Mouse (Mus musculus) heart, embryonic 16.5 days (tissue): Measurements from ENCODE around the gene A730061H03Rik. TPM values are rescaled to one million over a fixed set of nuclear protein-coding genes. Genes with fewer than 3 reads are reported as not detected.

Source experiments
- ATAC-seq: fragments of 200-750 bp; cut with Nextera tagmentation; replicated peaks from 2 replicates; pipeline ENCODE4 v1.8.0; 2017; ENCODE audit warnings: moderate number of reproducible peaks; ENCODE audit not compliant: insufficient read depth, low FRiP score; ENCODE audit errors: extremely low read depth
- H3K27ac ChIP-seq: fragments of 300-500 bp; sonication (generic); 2 replicates; pipeline ENCODE4 v1.5.1; 2014; ENCODE audit warnings: mild to moderate bottlenecking, low read length, control low read depth, moderate library complexity
- H3K27me3 ChIP-seq: fragments of 300-500 bp; sonication (generic); 2 replicates; pipeline ENCODE4 v1.6.1; 2014; ENCODE audit warnings: low read length, mixed read lengths; ENCODE audit not compliant: control insufficient read depth, insufficient read depth
- H3K36me3 ChIP-seq: fragments of 300-500 bp; sonication (generic); 2 replicates; pipeline ENCODE4 v1.6.1; 2014; ENCODE audit not compliant: control insufficient read depth, insufficient read depth
- H3K4me1 ChIP-seq: fragments of 300-500 bp; sonication (generic); 2 replicates; pipeline ENCODE4 v1.6.1; 2014; ENCODE audit warnings: low read length, mixed read lengths; ENCODE audit not compliant: control insufficient read depth, insufficient read depth
- H3K4me2 ChIP-seq: fragments of 300-500 bp; sonication (generic); 2 replicates; pipeline ENCODE4 v1.6.1; 2014; ENCODE audit warnings: low read depth, mild to moderate bottlenecking, control low read depth, low read length
- H3K4me3 ChIP-seq: fragments of 300-500 bp; sonication (generic); 2 replicates; pipeline ENCODE4 v1.5.1; 2014; ENCODE audit warnings: mild to moderate bottlenecking, control low read depth, low read length
- H3K9ac ChIP-seq: fragments of 300-500 bp; sonication (generic); 2 replicates; pipeline ENCODE4 v1.6.1; 2014; ENCODE audit warnings: low read length, control low read depth
- H3K9me3 ChIP-seq: fragments of 300-500 bp; sonication (generic); replicated peaks from 2 replicates; pipeline ENCODE4 v1.6.1; 2016; ENCODE audit warnings: low read length; ENCODE audit not compliant: control insufficient read depth
- WGBS: fragments of 180-500 bp; shearing (Covaris S2); extraction: QIAGEN DNeasy Blood & Tissue Kit; methylation state at CpG from one replicate; pipeline ENCODE4 v1.1.7; 2014; 5-methylcytosine and 5-hydroxymethylcytosine counted together
- polyA plus RNA-seq: library from polyadenylated mRNA; unstranded; fragments of >200 nt; fragmentation: Nextera tagmentation; extraction: Ambion mirVana; gene quantifications from 2 replicates; pipeline ENCODE4 v1.2.1, GENCODE M21; 2015

The A730061H03Rik gene
- polyA plus RNA-seq, 1 experiment from 2014 or later, result 1.2 TPM

DNA sequence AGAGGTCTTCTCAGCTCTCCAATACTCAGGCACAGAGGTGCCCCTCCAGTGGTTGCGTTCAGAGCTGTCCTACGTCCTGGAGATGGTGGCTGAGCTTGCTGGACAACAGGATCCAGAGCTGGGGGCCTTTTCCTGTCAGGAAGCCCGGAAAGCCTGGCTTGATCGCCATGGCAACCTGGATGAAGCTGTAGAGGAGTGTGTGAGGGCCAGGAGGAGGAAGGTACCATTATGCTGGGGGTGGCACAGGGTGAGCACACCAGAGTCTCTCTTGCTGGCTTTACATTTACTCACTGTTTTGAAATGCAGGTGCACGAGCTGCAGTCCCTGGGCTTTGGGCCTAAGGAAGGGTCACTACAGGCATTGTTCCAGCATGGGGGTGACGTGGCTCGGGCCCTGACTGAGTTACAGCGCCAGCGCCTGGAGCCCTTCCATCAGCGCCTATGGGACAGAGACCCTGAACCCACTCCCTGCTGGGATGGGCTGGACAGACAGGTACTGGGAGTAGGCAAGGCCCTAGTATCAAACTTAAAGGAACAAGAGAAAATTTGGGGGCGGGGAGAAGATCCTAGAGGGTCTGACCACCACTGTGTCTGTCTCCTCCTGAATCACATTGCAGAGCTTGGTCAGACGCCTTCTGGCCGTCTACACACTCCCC, 36.0 kb upstream of the A730061H03Rik start:
- WGBS, result 76% methylated on average over 13 of the region's 13 CpGs
- Histone ChIP-seq H3K9me3 (no peaks in the 10 kb centered on the region), H3K4me2 (no peak overlapping the region), H3K9ac (no peak overlapping the region), H3K36me3 (peaks cover 57% of the 10 kb centered on the region), H3K4me1 (peaks cover 13% of the 10 kb centered on the region), H3K4me3 (no peak overlapping the region), H3K27ac (no peak overlapping the region), H3K27me3 (no peaks in the 10 kb centered on the region)
- no peak for ATAC-seq

DNA sequence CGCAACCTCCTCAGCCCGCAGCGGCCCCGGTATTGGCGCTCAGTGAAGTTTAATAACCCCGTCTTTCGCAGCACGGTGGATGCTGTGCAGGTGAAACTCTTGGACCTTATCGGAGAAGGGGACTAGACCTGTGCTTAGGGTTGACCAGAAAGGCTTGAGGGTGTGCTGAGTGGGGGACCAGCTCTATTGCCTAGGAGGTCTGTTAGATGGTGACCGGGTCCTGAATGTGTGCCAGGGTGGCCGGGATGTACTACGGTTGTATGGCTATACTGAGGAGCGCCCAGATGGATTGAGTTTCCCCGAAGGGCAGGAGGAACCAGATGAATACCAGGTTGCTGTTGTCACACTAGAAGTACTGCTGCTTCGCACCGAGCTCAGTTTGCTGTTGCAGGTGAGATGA, 32.0 kb upstream of the A730061H03Rik start:
- peak overlapping the region; percentile 91 for H3K4me3 ChIP-seq
- peaks cover 36% of the 10 kb centered on the region for H3K36me3 ChIP-seq
- ATAC-seq, result no peak
- H3K9me3 ChIP-seq, result no peaks in the 10 kb centered on the region
- H3K27ac ChIP-seq, result peak overlapping the region; percentile 88
- H3K9ac ChIP-seq, result peak overlapping the region; percentile 93
- H3K4me2 ChIP-seq, result peak overlapping the region; percentile 76
- no peaks in the 10 kb centered on the region for H3K27me3 ChIP-seq
- 3% methylated on average over 16 of the region's 16 CpGs for WGBS
- peaks cover 19% of the 10 kb centered on the region for H3K4me1 ChIP-seq

DNA sequence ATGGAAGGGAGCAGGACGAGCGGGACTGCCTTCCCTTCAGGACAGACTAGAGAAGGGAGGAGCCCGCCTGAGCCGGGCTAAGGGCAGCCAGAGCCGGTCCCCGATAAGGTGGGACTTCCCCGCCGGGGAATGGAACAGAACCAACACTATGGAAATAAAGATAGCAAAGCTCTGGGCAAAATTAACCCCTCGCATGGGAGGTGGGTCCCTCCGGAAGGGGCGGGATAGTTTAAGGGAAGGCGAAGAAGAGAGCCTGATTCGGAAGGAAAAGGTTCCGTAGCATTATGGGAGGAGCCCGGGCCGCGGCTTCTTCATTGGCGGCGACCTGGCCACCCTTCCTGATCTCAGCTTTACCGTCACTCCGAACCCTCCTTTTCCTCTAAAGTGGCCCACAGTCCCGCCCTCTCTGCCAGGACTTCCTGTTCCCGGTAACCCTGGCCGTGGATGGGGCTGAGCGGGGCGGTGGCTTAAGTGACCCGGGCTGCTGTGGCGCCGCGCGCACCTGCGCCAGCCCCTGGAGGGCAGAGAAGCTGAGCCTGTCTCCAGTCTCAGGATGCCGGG, 31.2 kb upstream of the A730061H03Rik start, which contains the start of gene Rnf31:
Rnf31 (plus strand) TSS at position 378 of the 561 bp plus-strand sequence.
- Histone ChIP-seq H3K9me3 (no peaks in the 10 kb centered on the region), H3K36me3 (peaks cover 33% of the 10 kb centered on the region), H3K4me2 (peak within 1 kb of the TSS; percentile 76), H3K27me3 (no peaks in the 10 kb centered on the region), H3K9ac (peak within 1 kb of the TSS; percentile 93), H3K4me3 (peak within 1 kb of the TSS; percentile 91), H3K27ac (peak within 1 kb of the TSS; percentile 97), H3K4me1 (peaks cover 19% of the 10 kb centered on the region)
- ATAC-seq, result peak; percentile 89
- under 1% methylated on average over 33 of the region's 33 CpGs for WGBS

DNA sequence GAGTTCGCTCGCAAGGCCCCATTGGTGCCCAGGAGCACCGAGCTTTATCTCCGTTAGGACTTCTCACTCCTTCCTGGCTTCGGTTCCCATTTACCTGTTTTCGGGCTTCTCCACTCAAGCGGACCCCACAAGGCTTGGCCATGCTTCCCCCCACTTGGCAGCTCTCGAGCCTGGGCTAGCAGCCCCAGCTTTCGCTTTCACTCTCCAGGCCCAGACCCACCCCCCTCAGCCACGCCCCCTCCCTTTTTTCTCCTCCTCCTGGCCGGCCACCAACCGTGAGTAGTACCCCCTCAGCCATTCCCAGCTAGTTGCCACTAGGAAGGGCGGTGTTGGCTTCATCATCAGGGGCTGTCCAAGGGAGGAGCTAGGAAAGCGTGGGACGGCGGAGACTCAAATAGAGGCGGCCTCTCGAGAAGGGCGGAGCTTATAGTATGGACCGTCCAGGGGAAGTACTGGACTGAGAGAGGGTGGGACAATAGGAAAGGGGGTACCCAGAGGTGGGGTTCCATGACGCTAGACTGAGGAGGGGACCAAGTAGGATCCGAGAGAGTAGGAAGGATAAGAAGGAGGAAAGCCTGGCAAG, 30.6 kb upstream of the A730061H03Rik start, which contains the start of gene Psme2:
Psme2 (minus strand) TSS at position 366 of the 583 bp plus-strand sequence.
- Histone ChIP-seq H3K4me2 (peak within 1 kb of the TSS; percentile 76), H3K9me3 (no peaks in the 10 kb centered on the region), H3K9ac (peak within 1 kb of the TSS; percentile 93), H3K4me1 (peaks cover 19% of the 10 kb centered on the region), H3K4me3 (peak within 1 kb of the TSS; percentile 91), H3K27me3 (no peaks in the 10 kb centered on the region), H3K36me3 (peaks cover 27% of the 10 kb centered on the region), H3K27ac (peak within 1 kb of the TSS; percentile 97)
- WGBS, result 1% methylated on average over 22 of the region's 22 CpGs
- ATAC-seq, result peak; percentile 94

DNA sequence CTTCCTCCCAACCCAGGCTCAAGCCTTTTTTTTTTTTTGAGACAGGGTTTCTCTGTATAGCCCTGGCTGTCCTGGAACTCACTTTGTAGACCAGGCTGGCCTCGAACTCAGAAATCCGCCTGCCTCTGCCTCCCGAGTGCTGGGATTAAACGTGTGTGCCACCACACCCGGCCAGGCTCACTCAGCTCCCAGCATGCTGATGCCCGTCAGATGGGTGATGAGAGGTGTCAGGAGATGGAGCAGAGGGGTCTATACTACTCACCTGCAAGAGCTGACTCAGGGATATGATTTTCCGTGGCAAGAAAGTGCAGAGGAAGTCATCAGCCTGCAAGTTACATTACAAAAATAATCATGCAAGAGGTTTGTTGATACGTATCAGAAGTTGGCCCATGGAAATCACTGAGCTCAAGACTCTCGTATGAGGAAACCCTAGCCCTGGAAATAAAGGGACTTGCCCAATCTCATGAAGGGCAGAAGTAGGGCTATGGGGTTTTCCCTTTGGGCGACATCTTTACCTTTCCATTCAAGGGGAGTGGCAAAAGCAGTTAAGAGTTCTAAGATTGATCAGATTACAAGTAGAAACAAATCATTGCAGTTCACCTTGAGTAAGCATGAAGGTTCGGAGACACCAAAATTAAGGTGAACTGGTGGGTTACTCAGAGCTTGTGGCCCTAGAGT, 29.7 kb upstream of the A730061H03Rik start:
- WGBS, result 75% methylated on average over 11 of the region's 11 CpGs
- no peak for ATAC-seq
- Histone ChIP-seq H3K27me3 (no peaks in the 10 kb centered on the region), H3K9me3 (no peaks in the 10 kb centered on the region), H3K36me3 (peaks cover 18% of the 10 kb centered on the region), H3K4me2 (peak overlapping the region; percentile 76), H3K9ac (peak overlapping the region; percentile 83), H3K4me1 (peaks cover 25% of the 10 kb centered on the region), H3K4me3 (peak overlapping the region; percentile 91), H3K27ac (peak overlapping the region; percentile 97)

DNA sequence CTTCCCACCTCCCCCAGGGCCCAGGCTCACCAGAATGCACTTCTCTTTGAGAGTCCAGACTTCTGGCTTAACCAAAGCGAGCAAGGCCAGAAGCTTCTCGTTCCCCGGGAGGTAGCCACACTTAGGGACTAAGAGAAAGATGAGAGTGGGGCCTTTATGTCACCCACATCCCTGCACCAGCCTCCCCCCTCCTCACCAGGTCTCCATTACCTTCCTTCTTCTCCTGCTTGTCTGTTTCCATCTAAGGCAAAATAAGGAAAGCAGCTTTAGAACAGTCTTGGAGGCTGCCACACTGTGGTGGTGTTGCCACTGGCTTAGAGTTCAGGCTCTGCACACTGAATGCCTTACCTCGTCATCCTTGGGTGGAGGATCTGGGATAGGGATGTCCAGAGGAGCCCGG, 29.1 kb upstream of the A730061H03Rik start:
- Histone ChIP-seq H3K36me3 (peaks cover 13% of the 10 kb centered on the region), H3K4me3 (no peak overlapping the region), H3K27me3 (no peaks in the 10 kb centered on the region), H3K4me1 (peaks cover 25% of the 10 kb centered on the region), H3K4me2 (no peak overlapping the region), H3K9me3 (no peaks in the 10 kb centered on the region), H3K27ac (no peak overlapping the region), H3K9ac (no peak overlapping the region)
- WGBS, result 84% methylated on average over 5 of the region's 5 CpGs
- no peak for ATAC-seq

DNA sequence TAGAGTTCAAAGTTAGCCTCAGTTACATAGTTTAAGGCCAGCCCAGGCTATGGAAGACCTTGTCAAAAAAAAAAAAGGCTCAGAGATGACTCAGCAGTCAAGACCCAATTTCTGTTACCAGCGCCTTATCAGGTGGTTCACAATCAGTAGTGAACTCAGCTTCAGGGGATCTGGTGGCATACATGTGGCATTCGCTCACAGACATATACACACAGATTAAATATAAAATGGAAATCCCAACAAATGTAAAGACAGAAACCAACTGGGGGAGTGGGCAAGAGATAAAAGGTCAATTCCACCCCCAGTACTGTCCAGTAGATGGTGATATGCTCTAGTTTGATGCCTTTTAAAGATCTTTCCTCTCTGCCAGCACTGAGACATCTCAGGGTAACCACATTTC, 25.9 kb upstream of the A730061H03Rik start:
- Histone ChIP-seq H3K4me2 (no peak overlapping the region), H3K9me3 (no peaks in the 10 kb centered on the region), H3K27ac (no peak overlapping the region), H3K36me3 (peaks cover 13% of the 10 kb centered on the region), H3K27me3 (no peaks in the 10 kb centered on the region), H3K9ac (no peak overlapping the region), H3K4me3 (no peak overlapping the region), H3K4me1 (peaks cover 12% of the 10 kb centered on the region)
- 83% methylated on average over 2 of the region's 2 CpGs for WGBS
- no peak for ATAC-seq

DNA sequence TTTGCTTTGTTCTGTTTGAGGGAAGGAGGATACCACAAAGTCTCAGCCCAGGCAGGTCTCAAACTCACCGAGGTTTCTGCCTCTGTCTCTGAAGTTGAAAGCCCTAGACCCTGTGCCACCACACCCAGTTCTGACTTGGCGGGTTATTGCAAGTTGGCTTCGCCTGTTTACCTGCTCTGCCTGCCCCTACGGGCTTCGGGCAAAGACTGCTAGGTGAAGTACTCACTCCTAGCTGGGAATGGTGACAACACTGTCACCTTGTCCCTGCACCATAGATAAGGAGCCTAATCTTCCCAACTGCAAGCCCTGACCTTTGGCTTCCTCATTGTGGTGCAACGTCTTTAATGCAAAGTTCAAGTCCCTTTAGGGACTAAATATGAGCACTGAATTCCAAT, 25.4 kb upstream of the A730061H03Rik start:
- no peaks in the 10 kb centered on the region for H3K9me3 ChIP-seq
- 46% methylated on average over 6 of the region's 6 CpGs for WGBS
- ATAC-seq, result no peak
- peak overlapping the region; percentile 81 for H3K9ac ChIP-seq
- H3K4me1 ChIP-seq, result peaks cover 12% of the 10 kb centered on the region
- H3K27me3 ChIP-seq, result no peaks in the 10 kb centered on the region
- H3K4me2 ChIP-seq, result peak overlapping the region; percentile 85
- peak overlapping the region; percentile 64 for H3K4me3 ChIP-seq
- H3K36me3 ChIP-seq, result peaks cover 18% of the 10 kb centered on the region
- peak overlapping the region; percentile 52 for H3K27ac ChIP-seq
